Mouse (Mus musculus): ENCODE measurements around the gene Lexm.

GRCm38 (mm10) chr4:106584665-106585064 lies 32.4 kb downstream of the Lexm start:
- TF ChIP-seq TAL1 (IDR thresholded peaks at IDR 0.05; ENCODE audit: low read length) (no peak), GATA1 (IDR thresholded peaks at IDR 0.05; ENCODE audit: low read length) (no peak)

Data from erythroblast, embryonic 14.5 days (primary cell).